Mouse (Mus musculus) WW6 (cell line): Measurements from ENCODE around the gene Ndel1.
"Not testable (repeated sequence)": the region's sequence is repeated elsewhere in the genome, so short reads cannot be mapped to it uniquely, and the experiment has no call there.

Experiments
- DNase-seq: peaks from one replicate; pipeline ENCODE4 v3.0.0-alpha.2; 2013; ENCODE audit warnings: low read depth, low spot score

The Ndel1 gene

DNA sequence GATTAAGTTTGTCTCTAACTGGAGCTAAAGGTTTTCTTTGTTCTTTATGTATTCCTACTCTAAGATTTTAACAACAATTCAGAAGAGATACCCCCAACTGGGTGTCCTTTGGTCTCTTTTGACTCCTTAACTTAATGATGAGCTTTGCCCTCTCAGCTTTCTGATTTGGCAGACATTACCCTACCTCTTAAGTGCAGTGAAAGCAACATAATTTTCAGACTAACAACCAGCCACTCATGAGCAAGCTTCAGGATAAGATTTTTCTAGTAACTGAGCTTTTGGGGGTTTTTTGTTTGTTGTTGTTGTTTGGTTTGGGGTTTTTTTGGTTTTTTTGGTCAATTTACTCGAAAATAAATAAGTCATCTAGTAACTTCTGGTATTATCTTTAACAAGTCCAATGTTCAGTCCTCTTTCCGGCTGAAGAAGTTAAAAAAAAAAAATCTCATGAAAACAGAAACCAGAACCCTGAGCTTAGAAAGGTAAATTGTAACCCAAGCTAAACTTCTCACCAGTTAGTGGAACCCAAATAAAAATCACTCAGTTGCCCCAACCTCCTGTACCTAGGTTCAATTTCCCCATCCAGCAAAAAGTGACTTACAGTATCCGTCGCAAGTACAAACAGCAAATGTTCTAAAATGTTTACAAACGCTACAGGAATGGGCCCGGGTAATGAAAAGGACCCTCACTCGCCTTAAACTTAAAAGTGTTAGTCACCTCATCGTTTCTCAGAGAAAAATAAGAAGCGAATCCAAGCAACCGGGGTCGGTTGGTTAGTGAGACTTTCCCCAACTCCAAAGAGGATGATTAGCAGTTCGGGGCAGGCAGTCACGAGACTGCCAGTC lies 19.8 kb downstream of the Ndel1 start:
- no peak for DNase-seq

DNA sequence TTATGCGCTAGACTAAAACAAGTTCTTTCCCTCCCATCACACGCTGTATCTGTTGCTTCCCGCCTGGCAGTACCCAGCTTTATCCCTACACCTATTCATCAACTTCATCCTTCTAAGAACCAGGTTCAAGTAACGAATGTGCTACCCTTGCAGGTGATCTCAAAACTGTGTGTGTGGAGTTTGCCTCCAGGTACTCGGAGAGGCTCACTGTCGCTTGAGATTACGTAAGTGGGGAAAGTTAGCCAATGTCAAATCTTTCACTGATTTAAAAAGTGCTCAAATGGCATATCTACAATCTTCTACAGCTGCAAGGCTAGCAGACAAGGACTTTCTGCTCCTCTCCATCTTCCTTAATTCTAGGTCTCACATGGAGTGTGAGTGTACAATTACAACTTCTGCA lies 20.8 kb downstream of the Ndel1 start:
- no peak for DNase-seq

DNA sequence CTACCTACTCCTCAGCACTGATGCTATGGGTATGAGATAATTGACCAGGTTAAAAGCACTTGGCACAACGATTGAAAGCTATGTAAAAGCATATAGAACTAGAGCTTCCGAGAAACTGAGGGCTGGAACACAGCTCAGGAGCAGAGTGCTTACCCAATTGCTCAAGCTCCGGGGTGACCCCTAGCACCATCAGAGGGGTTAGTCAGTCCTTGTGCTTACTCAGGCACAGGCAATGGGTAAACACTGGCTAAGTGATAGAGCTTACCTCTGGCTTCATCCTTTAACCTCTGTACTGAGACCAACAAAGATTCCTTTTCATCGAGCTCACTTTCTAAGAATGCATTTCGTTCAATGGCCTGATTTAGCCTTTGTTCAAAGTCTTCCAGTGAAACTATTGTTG lies 32.1 kb downstream of the Ndel1 start:
- no peak for DNase-seq

DNA sequence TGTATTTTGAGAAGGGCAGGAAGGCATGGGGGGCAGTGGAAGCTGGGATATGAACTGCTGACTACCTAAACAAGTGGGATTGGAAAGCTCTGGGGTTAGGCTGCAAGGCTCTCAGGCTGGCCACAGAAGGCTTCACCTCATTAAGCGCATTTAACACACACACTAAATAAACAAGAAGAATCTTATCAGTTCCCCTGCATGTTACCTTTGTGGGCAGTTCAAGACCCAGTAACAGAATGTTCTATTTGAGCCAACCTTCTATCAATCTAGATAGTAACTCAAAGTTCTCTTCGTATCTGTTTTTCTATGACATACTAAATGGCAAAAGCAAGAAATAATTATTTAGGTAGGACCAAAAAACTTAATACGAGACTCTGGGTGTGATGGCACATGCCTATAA lies 36.6 kb downstream of the Ndel1 start:
- DNase-seq = no peak

DNA sequence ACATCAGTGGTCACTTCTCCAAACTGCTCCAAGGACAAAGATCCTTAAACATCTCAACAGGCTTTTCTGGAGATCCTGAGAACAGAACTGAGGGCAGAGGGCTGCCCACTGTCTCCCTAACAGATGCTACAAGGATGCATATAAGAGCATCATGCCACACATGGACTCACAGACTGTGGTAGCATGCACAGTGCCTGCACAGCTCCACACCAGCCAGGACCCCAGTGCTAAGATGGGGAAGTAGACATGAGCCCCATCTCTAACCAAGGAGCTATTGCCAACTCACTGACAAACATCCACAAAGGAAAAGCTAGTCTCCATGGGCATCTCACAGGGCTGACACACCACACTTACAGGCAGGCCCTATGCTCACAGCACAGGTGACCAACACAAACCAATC lies 38.1 kb downstream of the Ndel1 start:
- DNase-seq = no peak

DNA sequence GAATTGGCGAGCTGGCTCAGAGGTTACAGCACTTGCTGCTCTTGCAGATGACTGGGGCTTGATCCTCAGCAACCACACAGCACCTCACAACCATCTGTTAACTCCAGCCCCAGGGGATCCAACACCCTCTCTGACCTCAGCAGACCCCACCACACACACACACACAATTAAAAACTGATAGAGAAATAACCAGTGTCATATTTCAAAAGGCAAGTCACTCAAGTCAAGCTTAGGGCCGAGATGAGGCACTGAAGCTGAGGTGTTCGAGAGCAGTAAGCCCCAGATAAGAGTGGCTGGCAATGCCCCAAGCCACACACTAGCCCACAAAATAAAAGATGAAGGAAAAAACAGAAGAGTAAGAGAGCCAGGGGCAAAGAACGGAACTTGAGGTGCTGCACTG lies 38.9 kb downstream of the Ndel1 start:
- no peak for DNase-seq

DNA sequence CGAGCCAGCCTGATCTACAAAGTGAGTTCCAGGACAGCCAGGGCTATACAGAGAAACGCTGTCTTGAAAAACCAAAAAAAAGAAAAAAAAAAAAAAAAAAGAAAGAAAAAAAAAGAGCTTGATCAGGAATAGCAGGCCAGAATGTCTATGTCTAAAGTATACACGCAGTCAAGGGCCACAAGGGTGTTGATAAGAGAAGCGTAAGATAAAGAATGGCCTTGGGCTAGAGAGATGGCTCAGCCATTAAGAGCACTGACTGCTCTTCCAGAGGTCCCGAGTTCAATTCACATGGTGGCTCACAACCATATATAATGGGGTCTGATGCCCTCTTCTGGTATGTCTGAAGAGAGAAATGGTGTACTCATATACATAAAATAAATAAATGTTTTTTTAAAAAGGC lies 40.1 kb downstream of the Ndel1 start:
- not testable (repeated sequence) for DNase-seq

DNA sequence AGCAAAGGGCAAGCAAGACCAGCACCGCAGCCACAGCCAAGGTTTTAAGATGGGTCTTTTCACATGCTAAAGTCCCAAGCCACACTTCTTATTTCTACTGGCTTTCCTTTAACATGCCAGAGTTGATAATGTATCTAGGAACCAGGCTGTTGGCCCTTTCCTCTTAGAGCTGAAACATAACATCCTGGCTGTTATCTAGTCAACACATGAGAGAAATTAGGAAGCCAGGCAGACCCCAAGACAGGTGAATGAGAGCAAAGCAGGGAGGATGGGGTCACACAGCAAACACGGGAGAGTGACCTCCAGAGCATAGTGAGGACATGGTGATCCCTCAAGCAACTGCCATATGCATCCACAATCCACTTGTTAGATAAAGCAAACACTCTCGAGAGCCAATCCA lies 44.9 kb downstream of the Ndel1 start:
- no peak for DNase-seq

DNA sequence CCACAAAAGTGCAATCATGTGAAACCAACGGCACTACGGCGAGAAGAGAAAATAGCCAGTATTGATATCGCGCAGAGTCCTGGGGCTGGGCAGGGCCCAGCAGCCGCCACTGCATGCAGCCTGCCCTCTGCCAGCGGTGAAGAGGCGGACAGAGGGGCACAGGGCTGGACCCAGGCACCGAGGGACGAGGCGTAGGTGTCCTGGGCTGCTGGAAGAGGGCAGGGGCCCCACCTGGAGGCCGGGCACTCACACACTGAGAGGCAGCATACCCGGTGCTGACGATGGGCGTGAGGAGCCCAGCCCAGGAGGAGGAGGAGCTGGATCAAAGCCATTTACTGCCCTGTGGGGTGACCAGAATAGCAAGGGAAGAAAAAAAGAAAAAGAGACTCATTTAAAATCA lies 49.3 kb downstream of the Ndel1 start:
- DNase-seq = no peak

DNA sequence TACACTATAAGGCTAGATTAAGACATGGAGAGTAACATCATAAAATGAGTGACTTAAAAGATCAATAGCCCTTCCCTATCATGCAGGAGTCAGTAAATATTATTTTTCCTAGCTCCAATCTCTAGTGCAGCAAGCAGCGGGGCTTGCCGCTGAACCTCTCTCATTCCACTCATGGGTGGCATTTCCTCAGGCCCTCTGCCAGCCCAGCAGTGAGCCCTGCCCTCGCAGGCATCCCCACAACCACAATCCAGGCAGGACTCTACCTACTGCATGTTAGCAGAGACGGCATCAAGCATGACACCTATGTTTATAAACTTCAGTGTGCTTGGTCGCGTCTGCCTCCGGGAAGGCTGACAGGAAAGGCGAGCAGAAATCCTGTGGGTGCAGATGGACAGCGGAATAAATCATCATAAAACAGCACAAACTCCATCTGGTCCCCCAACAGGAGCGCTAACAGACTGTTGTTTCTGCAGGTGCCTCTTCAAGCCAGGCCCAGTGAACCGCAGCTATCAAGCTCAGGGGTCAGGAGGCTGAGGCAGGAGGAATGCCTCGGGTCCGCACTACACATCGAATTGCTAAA lies 52.3 kb downstream of the Ndel1 start:
- no peak for DNase-seq

DNA sequence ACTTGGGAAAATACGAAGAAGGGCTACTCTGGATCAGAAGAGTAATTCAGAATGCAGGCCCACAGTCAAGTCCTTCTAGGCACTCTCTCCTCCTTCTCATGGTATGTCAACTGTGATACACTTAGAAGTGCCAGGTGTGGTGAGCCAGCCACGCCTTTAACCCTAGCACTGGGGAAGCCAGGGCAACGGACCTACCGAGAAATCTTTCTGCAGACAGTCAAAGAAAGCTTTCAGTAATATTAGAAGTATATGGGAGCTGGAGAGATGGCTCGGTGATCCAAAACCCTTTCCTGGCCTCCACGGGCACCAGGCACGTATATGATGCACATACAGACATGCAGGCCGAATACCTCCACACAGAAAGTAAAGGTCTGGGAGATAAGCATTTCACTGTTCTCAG lies 53.2 kb downstream of the Ndel1 start:
- DNase-seq = no peak

DNA sequence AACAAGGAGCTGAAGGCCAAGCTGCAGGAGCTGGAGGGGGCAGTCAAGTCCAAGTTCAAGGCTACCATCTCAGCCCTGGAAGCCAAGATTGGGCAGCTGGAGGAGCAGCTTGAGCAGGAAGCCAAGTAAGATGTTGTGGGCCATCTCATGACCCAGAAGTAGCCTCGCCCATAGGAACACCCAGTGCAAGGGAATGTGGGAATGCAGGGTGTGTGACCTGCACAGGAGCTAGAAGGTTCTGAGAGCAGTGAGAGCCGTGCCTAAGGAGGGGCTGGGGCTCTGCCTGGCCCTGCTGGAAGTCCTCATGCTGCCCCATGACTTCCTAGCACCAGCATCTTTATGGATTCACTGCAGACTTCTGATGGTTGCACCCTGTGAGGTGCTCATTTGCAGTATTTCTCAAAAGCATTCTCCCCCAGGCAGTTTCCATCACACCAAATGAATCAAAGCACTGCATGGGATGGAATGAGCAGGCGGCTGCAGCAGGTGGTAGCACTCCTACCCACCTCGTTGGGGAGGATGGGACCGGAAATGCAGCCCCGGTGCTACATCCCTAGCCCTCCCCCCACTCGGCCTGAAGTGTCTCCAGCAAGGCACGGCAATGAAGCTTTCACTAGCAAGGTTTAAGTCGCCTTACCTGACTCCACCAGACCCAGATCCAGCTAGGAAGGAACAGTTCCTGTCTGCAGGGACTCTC lies 59.6 kb downstream of the Ndel1 start:
- DNase-seq = no peak

DNA sequence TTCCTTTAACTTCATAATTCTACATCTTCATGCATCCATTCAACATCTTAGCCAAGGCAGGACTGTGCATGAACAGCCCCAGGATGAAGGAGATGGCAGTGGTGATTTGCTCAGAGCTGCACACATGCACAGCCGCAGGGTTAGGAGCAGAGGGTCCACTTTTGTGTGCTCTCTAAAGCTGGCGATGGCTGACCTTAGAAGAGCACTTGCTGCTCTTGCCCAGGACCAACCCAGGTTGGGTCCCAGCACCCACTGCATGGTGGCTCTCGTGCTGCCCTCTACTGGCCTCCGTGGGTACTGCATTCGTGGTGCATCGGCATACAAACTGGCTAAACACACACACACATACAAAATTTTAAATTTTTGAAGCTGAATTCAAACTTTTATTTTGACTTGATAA lies 63.9 kb downstream of the Ndel1 start:
- DNase-seq = peak; percentile 48

DNA sequence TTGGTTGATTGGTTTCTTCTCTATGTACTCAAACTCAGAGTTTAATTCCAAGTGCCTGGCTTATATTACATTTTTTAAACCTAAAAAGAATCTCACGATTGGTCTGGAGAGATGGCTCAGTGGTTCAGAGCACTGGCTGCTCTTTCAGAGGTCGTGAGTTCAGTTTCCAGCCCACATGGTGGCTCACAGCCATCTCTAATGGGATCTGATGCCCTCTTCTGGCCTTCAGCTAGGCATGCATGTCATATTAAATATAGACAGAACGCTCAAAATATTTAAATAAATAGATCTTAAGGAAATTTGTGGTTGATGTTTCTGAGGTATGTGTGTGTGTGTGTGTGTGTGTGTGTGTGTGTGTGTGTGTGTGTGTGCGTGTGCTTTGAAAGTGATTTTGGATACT lies 66.5 kb downstream of the Ndel1 start:
- no peak for DNase-seq

DNA sequence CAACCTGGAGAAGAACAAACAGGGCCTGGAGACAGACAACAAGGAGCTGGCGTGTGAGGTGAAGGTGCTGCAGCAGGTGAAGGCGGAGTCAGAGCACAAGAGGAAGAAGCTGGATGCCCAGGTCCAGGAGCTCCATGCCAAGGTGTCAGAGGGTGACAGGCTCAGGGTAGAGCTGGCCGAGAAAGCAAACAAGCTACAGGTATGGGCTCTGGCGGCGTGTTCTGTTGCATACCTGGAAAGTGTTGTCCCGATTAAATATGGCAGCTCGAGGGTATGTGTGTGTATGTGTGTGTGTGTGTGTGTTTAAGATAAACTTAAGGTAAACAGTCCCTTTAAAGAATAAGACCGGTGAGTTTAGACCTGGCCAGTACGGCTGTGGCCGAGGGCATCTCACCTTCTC lies 73.4 kb downstream of the Ndel1 start:
- DNase-seq = no peak

DNA sequence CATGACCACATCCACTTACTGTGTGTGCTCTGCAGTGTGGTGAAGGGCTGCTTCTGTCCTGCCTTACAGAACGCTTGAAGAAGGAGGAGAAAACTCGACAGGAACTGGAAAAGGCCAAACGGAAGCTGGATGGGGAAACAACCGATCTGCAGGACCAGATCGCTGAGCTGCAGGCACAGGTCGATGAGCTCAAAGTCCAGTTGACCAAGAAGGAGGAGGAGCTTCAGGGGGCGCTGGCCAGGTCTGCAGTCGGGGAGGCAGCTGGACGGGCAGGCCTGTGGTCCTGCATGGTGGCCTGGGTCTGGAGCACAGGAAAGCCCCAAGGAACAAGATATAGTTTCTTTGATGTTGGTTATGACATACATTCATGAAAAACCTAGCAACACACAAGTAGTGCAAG lies 79.9 kb downstream of the Ndel1 start:
- DNase-seq = no peak

DNA sequence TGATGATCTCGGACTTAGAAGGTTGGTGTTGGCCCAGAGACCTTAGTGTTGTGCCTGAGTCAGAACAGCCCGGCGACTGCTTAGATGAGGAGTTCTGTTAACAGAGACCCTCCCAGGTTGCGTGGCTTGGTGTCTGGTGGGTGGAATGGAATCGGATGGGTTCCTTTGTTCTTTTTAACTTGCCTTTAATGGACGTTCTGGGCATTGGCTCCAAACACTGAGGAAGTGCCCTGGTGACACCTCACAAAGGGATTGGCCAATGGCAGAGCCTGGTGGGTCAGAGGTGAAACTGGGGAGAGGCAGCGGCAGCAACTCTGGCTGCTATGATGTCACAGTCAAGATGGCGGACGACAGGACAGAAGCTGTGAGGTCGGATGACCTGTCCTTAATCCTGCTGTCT lies 80.9 kb downstream of the Ndel1 start:
- DNase-seq = peak; percentile 39

DNA sequence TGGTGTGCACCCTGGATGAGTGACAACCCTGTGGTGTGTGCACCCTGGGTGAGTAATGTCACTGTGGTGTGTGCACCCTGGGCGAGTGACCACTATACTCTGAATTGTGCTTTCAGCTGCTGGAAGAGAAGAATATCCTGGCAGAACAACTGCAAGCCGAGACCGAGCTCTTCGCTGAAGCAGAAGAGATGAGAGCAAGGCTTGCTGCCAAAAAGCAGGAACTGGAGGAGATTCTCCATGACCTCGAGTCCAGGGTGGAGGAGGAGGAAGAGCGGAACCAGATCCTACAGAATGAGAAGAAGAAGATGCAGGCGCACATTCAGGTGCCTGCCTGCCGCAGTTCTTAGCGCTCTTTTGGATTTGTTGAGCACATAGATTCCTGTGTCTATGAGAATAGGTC lies 84.4 kb downstream of the Ndel1 start:
- DNase-seq = no peak

DNA sequence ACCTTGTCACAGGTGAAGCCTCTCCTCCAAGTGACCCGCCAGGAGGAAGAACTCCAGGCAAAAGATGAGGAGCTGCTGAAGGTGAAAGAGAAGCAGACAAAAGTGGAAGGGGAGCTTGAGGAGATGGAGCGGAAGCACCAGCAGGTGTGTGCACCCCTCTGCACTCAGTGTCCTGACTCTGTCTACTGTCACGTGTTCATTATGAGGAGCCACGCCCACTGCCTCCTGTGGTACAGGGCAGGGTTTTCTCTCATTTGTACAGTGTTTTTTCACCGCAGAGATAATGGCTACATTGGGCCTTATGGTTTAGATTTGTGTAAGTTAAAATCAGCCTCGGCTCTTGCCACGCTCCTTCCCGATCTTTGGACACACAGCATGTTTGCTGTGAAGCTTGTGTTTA lies 85.8 kb downstream of the Ndel1 start:
- DNase-seq = no peak

DNA sequence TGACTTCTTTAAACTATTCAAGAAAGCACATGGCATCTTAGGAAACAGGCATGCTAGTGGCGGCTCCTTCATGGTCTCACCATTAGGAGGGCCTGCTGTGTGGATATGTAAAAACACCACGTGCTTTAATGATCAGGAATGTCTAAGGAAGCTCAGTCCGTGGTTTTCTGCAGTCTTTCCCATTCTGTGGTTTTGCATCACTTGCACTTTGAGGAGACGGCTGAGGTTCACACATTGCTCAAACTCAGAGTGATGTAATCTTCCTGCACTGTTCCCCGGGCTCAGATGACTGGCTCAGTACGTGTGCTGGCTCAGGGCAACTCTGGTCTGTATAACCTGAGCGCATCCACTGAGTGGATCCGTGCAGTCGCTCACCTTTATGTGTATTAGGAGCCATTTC lies 89.3 kb downstream of the Ndel1 start:
- DNase-seq = no peak

DNA sequence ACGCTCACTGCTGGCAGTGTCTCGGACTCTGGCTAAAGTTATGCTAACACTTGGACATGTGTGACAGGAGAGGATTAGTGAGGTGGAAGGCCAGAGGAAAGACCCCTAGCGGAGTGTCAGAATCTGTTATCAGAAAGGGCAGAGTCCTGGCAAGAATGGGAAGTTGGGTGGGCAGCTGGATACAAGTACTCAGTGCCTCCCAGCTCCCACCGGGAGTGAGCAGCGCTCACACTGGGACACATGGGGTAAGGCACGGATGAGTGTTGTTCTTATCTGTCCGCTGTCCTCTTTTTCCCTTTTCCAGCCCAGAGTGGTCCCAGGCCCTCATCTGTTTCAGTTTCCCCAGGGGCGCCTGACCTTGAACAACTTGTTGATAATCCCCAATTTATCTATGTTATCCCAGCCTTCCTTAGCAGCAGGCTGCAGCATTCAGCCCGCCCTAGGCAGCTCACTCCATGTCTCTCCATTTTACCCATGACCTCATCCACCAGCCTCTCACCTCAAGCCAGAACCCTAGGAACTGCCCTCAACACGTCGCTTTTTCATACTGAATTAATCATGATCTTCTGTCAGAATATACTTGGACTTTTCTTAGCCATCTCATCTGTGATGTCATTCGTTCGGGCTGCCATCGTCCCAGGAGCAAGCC lies 91.1 kb downstream of the Ndel1 start:
- no peak for DNase-seq

DNA sequence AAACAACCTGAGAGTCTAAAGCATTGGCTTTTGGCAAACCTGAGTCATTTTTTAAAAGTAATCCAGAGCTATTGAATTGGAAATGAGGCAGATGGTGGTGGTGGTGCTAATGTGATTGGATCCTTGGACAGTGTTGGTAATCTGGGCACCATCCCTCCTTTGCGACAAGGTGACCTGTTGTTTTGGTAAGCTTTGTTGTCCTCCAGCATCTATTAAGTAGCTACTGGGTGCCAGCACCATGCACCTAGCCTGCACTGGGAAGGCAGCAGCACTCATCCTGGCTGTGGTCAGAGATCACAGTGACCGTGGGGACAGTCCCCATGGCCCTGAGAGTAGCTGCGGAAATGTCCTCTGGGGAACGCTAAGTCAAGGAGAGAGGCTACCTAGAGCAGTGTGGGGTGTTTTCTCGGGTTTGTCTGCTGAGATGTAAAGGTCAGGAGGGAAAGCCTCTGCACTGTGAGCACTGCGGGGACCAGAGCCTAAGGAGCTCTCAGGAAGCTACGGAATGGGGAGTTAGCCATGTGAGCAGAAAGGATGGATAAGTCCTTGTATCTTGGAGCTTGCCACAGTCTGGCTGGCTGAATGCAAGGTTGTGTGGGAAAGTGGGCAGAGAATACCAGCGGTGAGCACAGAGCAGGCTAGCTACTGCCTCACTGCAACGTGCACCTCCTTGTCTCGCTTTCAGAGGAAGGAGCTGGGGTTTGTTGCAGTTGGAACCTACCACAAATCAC lies 91.8 kb downstream of the Ndel1 start:
- no peak for DNase-seq
